Mouse (Mus musculus) intestine, postnatal 0 days (tissue): ENCODE results near the gene Rdh19. TPM values are rescaled to one million over a fixed set of nuclear protein-coding genes. Genes with fewer than 3 reads are reported as not detected.
"Not testable (repeated sequence)": the region's sequence is repeated elsewhere in the genome, so short reads cannot be mapped to it uniquely, and the experiment has no call there.

ENCODE experiments used
- ATAC-seq: fragments of 200-750 bp; cut with Nextera tagmentation; 2 replicates; pipeline ENCODE4 v1.8.0; 2017; ENCODE audit warnings: mild to moderate bottlenecking, moderate TSS enrichment, moderate library complexity
- H3K27ac ChIP-seq: fragments of 300-500 bp; sonication (generic); 2 replicates; pipeline ENCODE4 v1.5.1; 2014; ENCODE audit warnings: mild to moderate bottlenecking, low read depth, low read length, moderate library complexity
- H3K27me3 ChIP-seq: fragments of 300-500 bp; sonication (generic); replicated peaks from 2 replicates; pipeline ENCODE4 v1.6.1; 2014; ENCODE audit warnings: low read length, mixed read lengths; ENCODE audit not compliant: control insufficient read depth, insufficient read depth
- H3K36me3 ChIP-seq: fragments of 300-500 bp; sonication (generic); 2 replicates; pipeline ENCODE4 v1.6.1; 2014; ENCODE audit warnings: mild to moderate bottlenecking, moderate library complexity; ENCODE audit not compliant: control insufficient read depth, insufficient read depth
- H3K4me1 ChIP-seq: fragments of 300-500 bp; sonication (generic); replicated peaks from 2 replicates; pipeline ENCODE4 v1.6.1; 2014; ENCODE audit warnings: antibody characterized with exemption, low read length, mixed read lengths; ENCODE audit not compliant: control insufficient read depth, insufficient read depth
- H3K4me2 ChIP-seq: fragments of 300-500 bp; sonication (generic); replicated peaks from 2 replicates; pipeline ENCODE4 v1.6.1; 2014; ENCODE audit warnings: low read depth, mild to moderate bottlenecking, moderate library complexity
- H3K4me3 ChIP-seq: fragments of 300-500 bp; sonication (generic); 2 replicates; pipeline ENCODE4 v1.5.1; 2014; ENCODE audit warnings: low read depth, low read length
- H3K9ac ChIP-seq: fragments of 300-500 bp; sonication (generic); 2 replicates; pipeline ENCODE4 v1.6.1; 2014; ENCODE audit warnings: mild to moderate bottlenecking, low read depth, low read length
- H3K9me3 ChIP-seq: fragments of 300-500 bp; sonication (generic); 2 replicates; pipeline ENCODE4 v1.6.1; 2016; ENCODE audit warnings: mixed run types; ENCODE audit not compliant: control insufficient read depth
- CTCF ChIP-seq: sonication (generic); IDR thresholded peaks from 2 replicates; pipeline ENCODE4 v1.5.1; 2016; ENCODE audit warnings: low read depth, mild to moderate bottlenecking, control low read depth, antibody characterized with exemption, moderate library complexity
- WGBS: fragments of 180-500 bp; shearing (Covaris S2); extraction: QIAGEN DNeasy Blood & Tissue Kit; methylation state at CpG from one replicate; pipeline ENCODE4 v1.1.7; 2014; 5-methylcytosine and 5-hydroxymethylcytosine counted together
- polyA plus RNA-seq: library from polyadenylated mRNA; unstranded; fragments of >200 nt; fragmentation: Nextera tagmentation; extraction: Ambion mirVana; gene quantifications from 2 replicates; pipeline ENCODE4 v1.2.1, GENCODE M21; 2015

The Rdh19 gene
- polyA plus RNA-seq: not detected in 2 replicates

DNA sequence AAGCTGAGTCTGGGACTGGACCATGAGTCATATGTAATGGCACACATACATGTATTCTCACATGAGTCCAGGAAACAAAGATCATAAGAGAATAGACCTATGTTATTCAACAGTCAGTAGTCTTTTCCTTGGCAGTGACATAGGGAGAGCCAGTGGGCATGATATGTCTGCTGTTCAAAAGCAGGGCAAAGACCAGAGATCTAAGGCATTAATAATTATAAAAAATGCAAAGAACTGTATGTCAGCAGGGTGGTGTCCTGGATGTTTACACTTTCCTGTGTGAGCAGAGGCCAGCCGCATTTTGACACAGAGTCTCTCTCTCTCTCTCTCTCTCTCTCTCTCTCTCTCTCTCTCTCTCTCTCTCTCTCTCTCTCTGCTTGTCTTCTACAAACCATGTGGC lies at the start of gene Rdh19:
Rdh19 (plus strand) TSS at position 301 of the 400 bp plus-strand sequence.
- no peak within 1 kb of the TSS for H3K9ac ChIP-seq
- no peak for ATAC-seq
- no peaks in the 10 kb centered on the region for H3K36me3 ChIP-seq
- H3K27ac ChIP-seq: no peak within 1 kb of the TSS
- 55% methylated on average over 1 of the region's 1 CpGs for WGBS
- no peak for TF ChIP-seq CTCF
- no peak within 1 kb of the TSS for H3K4me2 ChIP-seq
- no peaks in the 10 kb centered on the region for H3K27me3 ChIP-seq
- no peaks in the 10 kb centered on the region for H3K4me1 ChIP-seq
- H3K4me3 ChIP-seq: no peak within 1 kb of the TSS
- no peaks in the 10 kb centered on the region for H3K9me3 ChIP-seq

DNA sequence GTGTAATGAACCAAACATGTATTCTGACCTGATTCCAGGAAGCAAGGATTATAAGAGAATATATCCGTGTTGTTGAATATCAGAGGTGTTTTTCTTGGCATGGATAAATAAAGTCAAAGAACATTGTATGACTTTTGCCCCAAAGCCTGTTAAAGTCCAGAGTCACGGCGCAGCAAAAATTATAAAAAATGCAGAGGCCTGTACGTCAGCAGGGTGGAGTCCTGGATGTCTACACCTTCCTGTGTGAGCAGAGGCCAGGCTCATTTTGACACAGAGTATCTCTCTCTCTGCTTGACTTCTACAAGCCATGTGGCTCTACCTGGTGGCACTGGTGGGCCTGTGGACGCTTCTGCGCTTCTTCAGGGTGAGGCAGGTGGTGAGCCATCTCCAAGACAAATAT lies 48.8 kb upstream of the Rdh19 start, which contains the start of gene Rdh16:
Rdh16 (plus strand) TSS at position 262 of the 400 bp plus-strand sequence.
- H3K4me1 ChIP-seq: no peaks in the 10 kb centered on the region
- no peak within 1 kb of the TSS for H3K4me3 ChIP-seq
- H3K27me3 ChIP-seq: no peaks in the 10 kb centered on the region
- TF ChIP-seq CTCF: no peak
- no peak within 1 kb of the TSS for H3K27ac ChIP-seq
- H3K36me3 ChIP-seq: no peaks in the 10 kb centered on the region
- 81% methylated on average over 6 of the region's 6 CpGs for WGBS
- H3K9ac ChIP-seq: no peak within 1 kb of the TSS
- H3K9me3 ChIP-seq: no peaks in the 10 kb centered on the region
- no peak within 1 kb of the TSS for H3K4me2 ChIP-seq
- no peak for ATAC-seq

DNA sequence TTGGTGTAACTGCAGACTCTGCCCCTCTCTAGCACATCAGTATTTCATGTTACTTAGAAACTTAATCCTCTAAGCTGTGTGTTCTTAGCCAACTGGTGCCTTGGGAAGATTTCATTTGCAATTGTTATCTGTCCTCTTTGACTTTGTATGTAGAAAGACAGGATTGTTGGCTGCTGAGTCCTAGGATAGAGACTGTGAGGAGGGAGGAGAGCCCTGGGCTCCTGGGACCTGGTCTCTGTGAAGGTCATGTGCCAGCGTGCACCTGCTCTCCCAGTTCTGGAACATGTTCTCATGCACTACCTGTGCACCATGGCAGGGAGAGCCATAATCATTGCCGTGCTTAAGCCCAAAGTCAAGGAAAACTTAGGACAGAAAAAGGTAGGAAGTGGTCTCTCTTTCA lies 48.1 kb upstream of the Rdh19 start:
- H3K9ac ChIP-seq: no peak overlapping the region
- H3K4me2 ChIP-seq: no peak overlapping the region
- no peak for ATAC-seq
- H3K36me3 ChIP-seq: no peaks in the 10 kb centered on the region
- H3K9me3 ChIP-seq: no peaks in the 10 kb centered on the region
- no peaks in the 10 kb centered on the region for H3K4me1 ChIP-seq
- H3K4me3 ChIP-seq: no peak overlapping the region
- H3K27me3 ChIP-seq: no peaks in the 10 kb centered on the region
- TF ChIP-seq CTCF: no peak
- WGBS: 81% methylated on average over 2 of the region's 2 CpGs
- H3K27ac ChIP-seq: no peak overlapping the region

DNA sequence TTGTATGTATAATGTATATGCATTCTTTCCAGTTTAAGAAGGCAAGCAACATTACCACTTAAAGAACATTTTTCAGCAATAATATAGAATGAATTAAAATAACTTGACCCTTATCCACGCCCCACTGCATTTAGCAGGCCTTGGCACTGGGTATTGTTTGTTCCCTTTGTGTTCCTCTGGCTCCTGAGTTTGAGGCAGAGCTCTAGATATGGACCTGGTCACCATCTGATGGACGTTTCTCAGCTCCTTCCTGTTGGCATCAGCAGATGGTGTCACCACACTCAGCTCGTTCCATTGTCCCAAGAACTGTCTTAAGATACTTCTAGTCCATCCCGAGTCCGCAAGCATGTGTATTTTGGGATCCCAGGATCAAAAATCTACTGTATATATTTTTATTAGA lies 47.5 kb upstream of the Rdh19 start:
- no peak overlapping the region for H3K27ac ChIP-seq
- H3K4me3 ChIP-seq: no peak overlapping the region
- no peak overlapping the region for H3K4me2 ChIP-seq
- no peaks in the 10 kb centered on the region for H3K4me1 ChIP-seq
- H3K9me3 ChIP-seq: no peaks in the 10 kb centered on the region
- no peak for TF ChIP-seq CTCF
- no peak for ATAC-seq
- H3K9ac ChIP-seq: no peak overlapping the region
- no peaks in the 10 kb centered on the region for H3K27me3 ChIP-seq
- no peaks in the 10 kb centered on the region for H3K36me3 ChIP-seq
- WGBS: 77% methylated on average over 5 of the region's 5 CpGs

DNA sequence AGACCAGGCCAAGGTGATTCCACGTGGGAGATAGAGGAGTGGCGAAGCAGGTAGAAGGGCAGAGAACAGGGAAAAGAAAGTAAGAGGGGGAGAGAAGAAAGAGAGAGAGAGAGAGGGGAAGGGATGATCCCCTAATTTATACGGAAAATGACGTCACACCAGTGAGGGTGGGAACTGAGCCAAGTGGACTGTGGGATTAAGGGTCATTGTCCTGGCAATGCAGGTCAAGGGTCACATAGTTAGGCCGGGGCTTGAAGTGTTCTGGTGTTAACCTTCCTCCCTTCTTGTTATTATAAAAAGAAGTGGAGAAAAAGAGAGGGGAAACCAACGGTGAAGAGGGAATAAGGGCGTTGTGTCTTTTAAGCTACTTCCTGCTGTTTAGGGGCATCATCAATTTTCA lies 45.3 kb upstream of the Rdh19 start:
- no peak for TF ChIP-seq CTCF
- ATAC-seq: no peak
- Histone ChIP-seq H3K9ac (no peak overlapping the region), H3K4me1 (no peaks in the 10 kb centered on the region), H3K9me3 (no peaks in the 10 kb centered on the region), H3K27ac (no peak overlapping the region), H3K36me3 (no peaks in the 10 kb centered on the region), H3K4me3 (no peak overlapping the region), H3K4me2 (no peak overlapping the region), H3K27me3 (no peaks in the 10 kb centered on the region)
- 64% methylated on average over 7 of the region's 7 CpGs for WGBS

DNA sequence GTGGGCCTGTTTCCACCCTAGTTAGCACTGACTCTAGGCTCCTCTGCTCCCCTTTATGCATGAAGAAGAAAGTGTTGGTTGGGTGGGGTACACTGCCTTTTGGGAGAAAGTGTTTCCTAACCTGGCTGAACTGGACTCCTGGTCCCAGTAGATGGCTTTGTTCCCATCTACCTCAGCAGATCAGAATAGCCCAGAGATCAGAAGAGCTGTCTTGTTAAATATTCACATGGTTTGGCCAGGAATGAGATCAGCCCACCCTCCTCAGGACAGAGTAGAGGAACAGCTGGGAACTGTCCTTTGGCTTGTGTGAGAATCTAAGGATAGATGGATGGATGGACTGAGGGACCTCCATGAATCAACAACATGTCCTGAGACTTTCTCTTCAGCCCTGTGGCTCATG lies 33.8 kb upstream of the Rdh19 start:
- ATAC-seq: no peak
- Histone ChIP-seq H3K27me3 (no peaks in the 10 kb centered on the region), H3K9me3 (no peaks in the 10 kb centered on the region), H3K36me3 (no peaks in the 10 kb centered on the region), H3K4me1 (no peaks in the 10 kb centered on the region), H3K9ac (no peak overlapping the region), H3K4me3 (no peak overlapping the region), H3K4me2 (no peak overlapping the region), H3K27ac (no peak overlapping the region)
- no peak for TF ChIP-seq CTCF

DNA sequence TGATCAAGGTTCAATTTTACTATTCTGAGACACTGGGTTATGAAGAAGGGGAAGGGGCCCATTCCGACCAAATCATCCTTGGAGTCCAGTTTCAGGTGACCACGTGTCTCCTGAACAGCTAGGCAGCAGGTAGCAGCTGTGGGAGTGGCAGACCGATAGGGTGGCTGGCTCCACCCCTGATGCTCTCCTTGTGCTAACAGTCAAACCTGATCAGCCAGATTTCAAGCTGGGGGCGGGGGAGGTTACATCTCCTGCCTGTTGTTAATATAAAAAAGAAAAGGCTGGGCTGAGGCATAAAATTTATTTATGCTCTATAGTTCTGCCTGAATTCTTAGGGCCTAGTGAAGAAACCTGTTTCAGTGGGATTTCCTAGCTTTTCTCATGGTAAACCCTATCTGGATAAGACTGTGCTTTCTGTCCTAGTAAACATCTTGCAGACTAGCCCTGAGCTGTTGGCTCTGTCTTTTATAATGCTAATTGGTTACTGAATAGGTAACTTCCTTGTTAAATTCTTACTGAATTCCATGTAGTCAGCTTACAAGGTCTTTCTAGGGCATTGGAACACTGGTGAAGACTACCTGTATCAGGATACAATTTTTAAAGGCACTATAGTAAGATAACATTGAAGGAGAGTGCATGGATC lies 32.3 kb upstream of the Rdh19 start:
- not testable (repeated sequence) for H3K4me1 ChIP-seq, H3K27me3 ChIP-seq, H3K9me3 ChIP-seq, H3K9ac ChIP-seq, ATAC-seq, H3K27ac ChIP-seq, H3K4me3 ChIP-seq, H3K4me2 ChIP-seq, H3K36me3 ChIP-seq
- WGBS: 52% methylated on average over 4 of the region's 4 CpGs

DNA sequence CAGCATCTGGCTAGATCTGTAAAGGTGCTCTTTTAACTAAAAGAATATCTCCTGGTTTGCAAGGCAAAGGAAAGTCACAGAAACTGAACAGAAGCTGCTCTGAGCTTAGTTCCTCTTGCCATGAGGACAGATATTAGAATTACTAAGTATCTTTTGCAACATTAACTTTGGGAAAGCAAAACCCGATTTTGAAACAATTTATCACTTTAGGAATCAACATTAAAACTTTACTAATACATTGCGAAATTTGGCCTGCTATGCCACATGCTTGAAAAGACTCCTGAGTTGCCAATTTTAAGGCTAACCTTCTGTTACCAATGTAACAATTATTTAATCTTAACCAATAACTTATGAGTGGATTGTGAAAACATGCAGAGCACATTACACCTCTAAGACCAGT lies 27.9 kb upstream of the Rdh19 start:
- H3K4me2 ChIP-seq, H3K9me3 ChIP-seq, H3K36me3 ChIP-seq, ATAC-seq, H3K9ac ChIP-seq, H3K4me1 ChIP-seq, H3K27me3 ChIP-seq, H3K4me3 ChIP-seq, H3K27ac ChIP-seq: not testable (repeated sequence)
- WGBS: 90% methylated on average over 2 of the region's 2 CpGs
